Mouse (Mus musculus): ENCODE data around the gene Stmn3. TPM values are rescaled to one million over a fixed set of nuclear protein-coding genes. Genes with fewer than 3 reads are reported as not detected.

The Stmn3 gene
- polyA plus RNA-seq (2015; fragmentation: Nextera tagmentation; extraction: Ambion mirVana), result 1,810 and 1,899 TPM in 2 replicates

GRCm38 (mm10) chr2:181314080-181314810, at the start of gene Stmn3:
TSS of gene Stmn3 (minus strand) at chr2:181314500.

GRCm38 (mm10) chr2:181319248-181320102, 5.2 kb upstream of the Stmn3 start, which contains the start of gene Rtel1:
TSS of gene Rtel1 (plus strand) at chr2:181319739.

GRCm38 (mm10) chr2:181287958-181288350, 26.3 kb downstream of the Stmn3 start, which contains the start of gene Gmeb2:
TSS of gene Gmeb2 (minus strand) at chr2:181288035.

Other genes with a start within 250 kb of the Stmn3 start
- gene Kcnq2, start 179.2 kb downstream of the Stmn3 start, polyA plus RNA-seq (2015; fragmentation: Nextera tagmentation; extraction: Ambion mirVana), result 33.0 and 38.9 TPM in 2 replicates
- gene Eef1a2, start 157.5 kb downstream of the Stmn3 start, polyA plus RNA-seq (2015; fragmentation: Nextera tagmentation; extraction: Ambion mirVana), result 36.2 and 38.2 TPM in 2 replicates
- 349 and 370 TPM in 2 replicates for gene Ppdpf, start 127.3 kb downstream of the Stmn3 start, polyA plus RNA-seq (2015; fragmentation: Nextera tagmentation; extraction: Ambion mirVana)
- gene Ptk6, start 111.7 kb downstream of the Stmn3 start, polyA plus RNA-seq (2015; fragmentation: Nextera tagmentation; extraction: Ambion mirVana), result not detected in 2 replicates
- gene Srms, start 101.3 kb downstream of the Stmn3 start, polyA plus RNA-seq (2015; fragmentation: Nextera tagmentation; extraction: Ambion mirVana), result 0.11 and 0.19 TPM in 2 replicates
- 0.22 TPM in 1 of 2 replicates, not detected in the other for gene Fndc11, start 94.5 kb downstream of the Stmn3 start, polyA plus RNA-seq (2015; fragmentation: Nextera tagmentation; extraction: Ambion mirVana)
- 0.19 and 0.21 TPM in 2 replicates for gene Helz2, start 72.5 kb downstream of the Stmn3 start, polyA plus RNA-seq (2015; fragmentation: Nextera tagmentation; extraction: Ambion mirVana)
- 7.7 and 9.2 TPM in 2 replicates for gene Gmeb2, start 26.5 kb downstream of the Stmn3 start, polyA plus RNA-seq (2015; fragmentation: Nextera tagmentation; extraction: Ambion mirVana)
- 18.6 and 30.0 TPM in 2 replicates for gene Rtel1, start 5.2 kb upstream of the Stmn3 start, polyA plus RNA-seq (2015; fragmentation: Nextera tagmentation; extraction: Ambion mirVana)
- 42.7 and 53.2 TPM in 2 replicates for gene Zgpat, start 50.4 kb upstream of the Stmn3 start, polyA plus RNA-seq (2015; fragmentation: Nextera tagmentation; extraction: Ambion mirVana)
- gene Arfrp1, start 50.9 kb upstream of the Stmn3 start, polyA plus RNA-seq (2015; fragmentation: Nextera tagmentation; extraction: Ambion mirVana), result 66.6 and 66.8 TPM in 2 replicates
- gene Lime1, start 65.6 kb upstream of the Stmn3 start, polyA plus RNA-seq (2015; fragmentation: Nextera tagmentation; extraction: Ambion mirVana), result 27.5 and 35.9 TPM in 2 replicates
- gene Zbtb46, start 144.9 kb upstream of the Stmn3 start, polyA plus RNA-seq (2015; fragmentation: Nextera tagmentation; extraction: Ambion mirVana), result 11.9 and 14.3 TPM in 2 replicates
- gene Abhd16b, start 178.7 kb upstream of the Stmn3 start, polyA plus RNA-seq (2015; fragmentation: Nextera tagmentation; extraction: Ambion mirVana), result not detected in 2 replicates
- 110 and 122 TPM in 2 replicates for gene Tpd52l2, start 182.6 kb upstream of the Stmn3 start, polyA plus RNA-seq (2015; fragmentation: Nextera tagmentation; extraction: Ambion mirVana)
- 256 and 272 TPM in 2 replicates for gene Dnajc5, start 206.0 kb upstream of the Stmn3 start, polyA plus RNA-seq (2015; fragmentation: Nextera tagmentation; extraction: Ambion mirVana)